Mouse (Mus musculus): ENCODE data around the gene Mdm2. TPM values are rescaled to one million over a fixed set of nuclear protein-coding genes. Genes with fewer than 3 reads are reported as not detected.

The Mdm2 gene
- total and polyA plus RNA-seq, 2 experiments from 2014 or later, result 28.7 to 65.1 TPM

GRCm38 (mm10) chr10:117701034-117701829 lies 9.3 kb downstream of the Mdm2 start:
- 92% methylated on average over 6 of the region's 6 CpGs for WGBS
- Histone ChIP-seq H3K4me1 (ENCODE audit: insufficient read depth, low read length) (no peaks in the 10 kb centered on the region; the same call in 1 of the 2 replicates), H3K36me3 (ENCODE audit: insufficient read depth, low read length) (peaks cover 47% of the 10 kb centered on the region), H3K4me3 (ENCODE audit: low read depth, low read length) (no peak overlapping the region), H3K27ac (ENCODE audit: low read depth, low read length) (no peak overlapping the region), H3K4me2 (ENCODE audit: low read depth, low read length, poor library complexity, severe bottlenecking) (no peak overlapping the region), H3K27me3 (ENCODE audit: insufficient read depth, low read length) (no peaks in the 10 kb centered on the region), H3K9ac (replicated peaks; ENCODE audit: low read length, poor library complexity, severe bottlenecking) (no peak overlapping the region), H3K9me3 (ENCODE audit: low read length) (no peaks in the 10 kb centered on the region)
- no peak for DNase-seq (ENCODE audit: low spot score)
- no peak for TF ChIP-seq CTCF (IDR thresholded peaks at IDR 0.05)
- no peak for ATAC-seq (ENCODE audit: low FRiP score)

GRCm38 (mm10) chr10:117700450-117700849 lies 10.1 kb downstream of the Mdm2 start:
- Histone ChIP-seq H3K9ac (replicated peaks; ENCODE audit: low read length, poor library complexity, severe bottlenecking) (no peak overlapping the region), H3K27ac (ENCODE audit: low read depth, low read length) (no peak overlapping the region), H3K27me3 (ENCODE audit: insufficient read depth, low read length) (no peaks in the 10 kb centered on the region), H3K9me3 (ENCODE audit: low read length) (no peaks in the 10 kb centered on the region), H3K4me3 (ENCODE audit: low read depth, low read length) (no peak overlapping the region), H3K4me1 (ENCODE audit: insufficient read depth, low read length) (no peaks in the 10 kb centered on the region; the same call in 1 of the 2 replicates), H3K4me2 (ENCODE audit: low read depth, low read length, poor library complexity, severe bottlenecking) (no peak overlapping the region), H3K36me3 (ENCODE audit: insufficient read depth, low read length) (peaks cover 55% of the 10 kb centered on the region)
- WGBS, result 100% methylated on average over 1 of the region's 1 CpGs
- DNase-seq (ENCODE audit: low spot score), result no peak
- no peak for TF ChIP-seq CTCF (IDR thresholded peaks at IDR 0.05)
- no peak for ATAC-seq (ENCODE audit: low FRiP score)

- H3K9me3 ChIP-seq (ENCODE audit: low read length), result no peaks in the 10 kb centered on the region
- H3K4me3 ChIP-seq (ENCODE audit: low read depth, low read length), result no peak overlapping the region
- no peak overlapping the region for H3K27ac ChIP-seq (ENCODE audit: low read depth, low read length)
- H3K36me3 ChIP-seq (ENCODE audit: insufficient read depth, low read length), result peaks cover 58% of the 10 kb centered on the region
- no peak overlapping the region for H3K4me2 ChIP-seq (ENCODE audit: low read depth, low read length, poor library complexity, severe bottlenecking)
- H3K4me1 ChIP-seq (ENCODE audit: insufficient read depth, low read length), result no peaks in the 10 kb centered on the region
- WGBS, result 96% methylated on average over 4 of the region's 4 CpGs
- DNase-seq (ENCODE audit: low spot score), result no peak
- H3K27me3 ChIP-seq (ENCODE audit: insufficient read depth, low read length), result no peaks in the 10 kb centered on the region
- no peak for TF ChIP-seq CTCF (IDR thresholded peaks at IDR 0.05)
- no peak overlapping the region for H3K9ac ChIP-seq (replicated peaks; ENCODE audit: low read length, poor library complexity, severe bottlenecking)
- no peak for ATAC-seq (ENCODE audit: low FRiP score)
Measured at GRCm38 (mm10) chr10:117699914-117700313, 10.6 kb downstream of the Mdm2 start.

- no peak for TF ChIP-seq CTCF (IDR thresholded peaks at IDR 0.05)
- H3K4me3 ChIP-seq (ENCODE audit: low read depth, low read length), result no peak overlapping the region
- H3K27ac ChIP-seq (ENCODE audit: low read depth, low read length), result no peak overlapping the region
- peaks cover 63% of the 10 kb centered on the region for H3K36me3 ChIP-seq (ENCODE audit: insufficient read depth, low read length)
- H3K9me3 ChIP-seq (ENCODE audit: low read length), result no peaks in the 10 kb centered on the region
- DNase-seq (ENCODE audit: low spot score) (no peak), ATAC-seq (ENCODE audit: low FRiP score) (no peak)
- H3K4me1 ChIP-seq (ENCODE audit: insufficient read depth, low read length), result no peaks in the 10 kb centered on the region
- H3K27me3 ChIP-seq (ENCODE audit: insufficient read depth, low read length), result no peaks in the 10 kb centered on the region
- no peak overlapping the region for H3K4me2 ChIP-seq (ENCODE audit: low read depth, low read length, poor library complexity, severe bottlenecking)
- WGBS, result 95% methylated on average over 10 of the region's 10 CpGs
- H3K9ac ChIP-seq (replicated peaks; ENCODE audit: low read length, poor library complexity, severe bottlenecking), result no peak overlapping the region
Measured at GRCm38 (mm10) chr10:117698313-117699138, 12.0 kb downstream of the Mdm2 start.

- no peak for TF ChIP-seq CTCF (IDR thresholded peaks at IDR 0.05)
- Histone ChIP-seq H3K27me3 (ENCODE audit: insufficient read depth, low read length) (no peaks in the 10 kb centered on the region), H3K36me3 (ENCODE audit: insufficient read depth, low read length) (peaks cover 60% of the 10 kb centered on the region), H3K9me3 (ENCODE audit: low read length) (no peaks in the 10 kb centered on the region), H3K27ac (ENCODE audit: low read depth, low read length) (no peak overlapping the region), H3K9ac (replicated peaks; ENCODE audit: low read length, poor library complexity, severe bottlenecking) (no peak overlapping the region), H3K4me2 (ENCODE audit: low read depth, low read length, poor library complexity, severe bottlenecking) (no peak overlapping the region), H3K4me1 (ENCODE audit: insufficient read depth, low read length) (no peaks in the 10 kb centered on the region), H3K4me3 (ENCODE audit: low read depth, low read length) (no peak overlapping the region)
- WGBS, result 95% methylated on average over 3 of the region's 3 CpGs
- ATAC-seq (ENCODE audit: low FRiP score), result no peak
- DNase-seq (ENCODE audit: low spot score), result no peak
Measured at GRCm38 (mm10) chr10:117697561-117698115, 12.9 kb downstream of the Mdm2 start.

Data from midbrain, postnatal 0 days (tissue).